Mouse (Mus musculus) midbrain, embryonic 14.5 days (tissue): ENCODE results near the gene Zfp937. TPM values are rescaled to one million over a fixed set of nuclear protein-coding genes. Genes with fewer than 3 reads are reported as not detected.
"Not testable (repeated sequence)": the region's sequence is repeated elsewhere in the genome, so short reads cannot be mapped to it uniquely, and the experiment has no call there.

Source experiments
- ATAC-seq: fragments of 200-750 bp; cut with Nextera tagmentation; 2 replicates; pipeline ENCODE4 v1.8.0; 2017; ENCODE audit warnings: moderate number of reproducible peaks, moderate library complexity; ENCODE audit not compliant: low FRiP score, low TSS enrichment
- DNase-seq: peaks from one replicate; pipeline ENCODE4 v3.0.0-alpha.2; 2015
- H3K27ac ChIP-seq: fragments of 300-500 bp; sonication (generic); replicated peaks from 2 replicates; pipeline ENCODE4 v1.5.1; 2014; ENCODE audit warnings: mild to moderate bottlenecking, low read depth, low read length, moderate library complexity
- H3K27me3 ChIP-seq: fragments of 300-500 bp; sonication (generic); 2 replicates; pipeline ENCODE4 v1.6.1; 2014; ENCODE audit warnings: low read length, control low read depth, mixed read lengths; ENCODE audit not compliant: control insufficient read depth, insufficient read depth
- H3K36me3 ChIP-seq: fragments of 300-500 bp; sonication (generic); 2 replicates; pipeline ENCODE4 v1.6.1; 2014; ENCODE audit warnings: low read length, control low read depth; ENCODE audit not compliant: control insufficient read depth, insufficient read depth
- H3K4me1 ChIP-seq: fragments of 300-500 bp; sonication (generic); 2 replicates; pipeline ENCODE4 v1.6.1; 2014; ENCODE audit warnings: mild to moderate bottlenecking, antibody characterized with exemption, low read length, control low read depth; ENCODE audit not compliant: control insufficient read depth, insufficient read depth
- H3K4me2 ChIP-seq: fragments of 300-500 bp; sonication (generic); 2 replicates; pipeline ENCODE4 v1.6.1; 2014; ENCODE audit warnings: mild to moderate bottlenecking, low read length, moderate library complexity
- H3K4me3 ChIP-seq: fragments of 300-500 bp; sonication (generic); replicated peaks from 2 replicates; pipeline ENCODE4 v1.5.1; 2014; ENCODE audit warnings: low read depth, low read length
- H3K9ac ChIP-seq: fragments of 300-500 bp; sonication (generic); replicated peaks from 2 replicates; pipeline ENCODE4 v1.6.1; 2014; ENCODE audit warnings: mild to moderate bottlenecking, low read length, moderate library complexity
- H3K9me3 ChIP-seq: fragments of 300-500 bp; sonication (generic); 2 replicates; pipeline ENCODE4 v1.6.1; 2016; ENCODE audit warnings: low read length, control low read depth, mixed read lengths; ENCODE audit not compliant: control insufficient read depth
- WGBS: fragments of 180-500 bp; shearing (Covaris S2); extraction: QIAGEN DNeasy Blood & Tissue Kit; methylation state at CpG from one replicate; pipeline ENCODE4 v1.1.7; 2014; 5-methylcytosine and 5-hydroxymethylcytosine counted together
- polyA plus RNA-seq: library from polyadenylated mRNA; unstranded; fragments of >200 nt; fragmentation: Nextera tagmentation; extraction: Ambion mirVana; gene quantifications from 2 replicates; pipeline ENCODE4 v1.2.1, GENCODE M21; 2014

Gene Zfp937
- 11.3 and 12.3 TPM in 2 replicates for polyA plus RNA-seq

GRCm38 (mm10) chr2:150217600-150218362 is at the start of gene Zfp937:
Zfp937 (plus strand) TSS chr2:150218073.
- H3K27me3 ChIP-seq, H3K36me3 ChIP-seq, H3K9me3 ChIP-seq, H3K27ac ChIP-seq, H3K4me1 ChIP-seq: not testable (repeated sequence)
- peak; percentile 99 for ATAC-seq
- peak; percentile 60 for DNase-seq
- 2% methylated on average over 15 of the region's 15 CpGs for WGBS
- peak within 1 kb of the TSS; percentile 39 for H3K4me3 ChIP-seq
- H3K4me2 ChIP-seq, result peak within 1 kb of the TSS; percentile 48
- peak within 1 kb of the TSS; percentile 49; the same call in 1 of the 2 replicates for H3K9ac ChIP-seq

- peaks cover 5% of the 10 kb centered on the region; the same call in 1 of the 2 replicates for H3K9me3 ChIP-seq
- DNase-seq (no peak), ATAC-seq (no peak)
- no peaks in the 10 kb centered on the region for H3K36me3 ChIP-seq
- H3K27me3 ChIP-seq, result no peaks in the 10 kb centered on the region
- H3K4me1 ChIP-seq, result no peaks in the 10 kb centered on the region
- no peak overlapping the region for H3K4me3 ChIP-seq
- H3K27ac ChIP-seq, result no peak overlapping the region
- no peak overlapping the region for H3K9ac ChIP-seq
- no peak overlapping the region for H3K4me2 ChIP-seq
Observed at GRCm38 (mm10) chr2:150173833-150174232, 44.0 kb upstream of the Zfp937 start.

- not testable (repeated sequence) for H3K9me3 ChIP-seq, H3K9ac ChIP-seq, H3K27me3 ChIP-seq, H3K4me2 ChIP-seq, DNase-seq, H3K27ac ChIP-seq, ATAC-seq, H3K4me1 ChIP-seq, H3K4me3 ChIP-seq, H3K36me3 ChIP-seq
- WGBS, result 85% methylated on average over 4 of the region's 4 CpGs
Observed at GRCm38 (mm10) chr2:150179579-150179978, 38.3 kb upstream of the Zfp937 start, which contains the start of gene Gm10770. Gm10770 (minus strand) TSS chr2:150179679.

- not testable (repeated sequence) for H3K27ac ChIP-seq, H3K27me3 ChIP-seq, H3K36me3 ChIP-seq, H3K9ac ChIP-seq, DNase-seq, H3K4me3 ChIP-seq, H3K4me2 ChIP-seq, H3K9me3 ChIP-seq, ATAC-seq, H3K4me1 ChIP-seq
Observed at GRCm38 (mm10) chr2:150181046-150181445, 36.8 kb upstream of the Zfp937 start.

- not testable (repeated sequence) for ATAC-seq, H3K4me3 ChIP-seq, H3K9ac ChIP-seq, H3K4me1 ChIP-seq, H3K27me3 ChIP-seq, H3K4me2 ChIP-seq, H3K27ac ChIP-seq, H3K36me3 ChIP-seq, H3K9me3 ChIP-seq, DNase-seq
- 86% methylated on average over 7 of the region's 7 CpGs for WGBS
Observed at GRCm38 (mm10) chr2:150181570-150181999, 36.3 kb upstream of the Zfp937 start, which contains the start of gene Gm14139. Gm14139 (plus strand) TSS chr2:150181755.

- Histone ChIP-seq H3K9ac (peak overlapping the region; percentile 49; the same call in 1 of the 2 replicates), H3K4me3 (peak overlapping the region; percentile 39), H3K4me2 (peak overlapping the region; percentile 48)
- H3K4me1 ChIP-seq, H3K27ac ChIP-seq, H3K9me3 ChIP-seq, DNase-seq, H3K27me3 ChIP-seq, H3K36me3 ChIP-seq, ATAC-seq: not testable (repeated sequence)
- WGBS, result 15% methylated on average over 3 of the region's 4 CpGs
Observed at GRCm38 (mm10) chr2:150218363-150218725, 471 bp downstream of the Zfp937 start.

GRCm38 (mm10) chr2:150223263-150223662 is 5.4 kb downstream of the Zfp937 start:
- not testable (repeated sequence) for ATAC-seq, H3K9ac ChIP-seq, H3K9me3 ChIP-seq, DNase-seq, H3K4me3 ChIP-seq, H3K27me3 ChIP-seq, H3K27ac ChIP-seq, H3K4me1 ChIP-seq, H3K4me2 ChIP-seq, H3K36me3 ChIP-seq

- ATAC-seq (no peak), DNase-seq (no peak)
- Histone ChIP-seq H3K4me2 (no peak overlapping the region), H3K27me3 (no peaks in the 10 kb centered on the region), H3K4me3 (no peak overlapping the region), H3K9me3 (peaks cover 28% of the 10 kb centered on the region), H3K36me3 (peaks cover 1% of the 10 kb centered on the region), H3K27ac (no peak overlapping the region), H3K4me1 (no peaks in the 10 kb centered on the region), H3K9ac (no peak overlapping the region)
- 95% methylated on average over 2 of the region's 2 CpGs for WGBS
Observed at GRCm38 (mm10) chr2:150243211-150243610, 25.3 kb downstream of the Zfp937 start.

- DNase-seq, H3K4me2 ChIP-seq, H3K36me3 ChIP-seq, H3K4me3 ChIP-seq, H3K9me3 ChIP-seq, ATAC-seq, H3K27ac ChIP-seq, H3K27me3 ChIP-seq, H3K9ac ChIP-seq, H3K4me1 ChIP-seq: not testable (repeated sequence)
- WGBS, result 53% methylated on average over 2 of the region's 2 CpGs
Observed at GRCm38 (mm10) chr2:150255491-150255890, 37.6 kb downstream of the Zfp937 start, which contains the start of gene Gm21994. Gm21994 (minus strand) TSS chr2:150255591.
